Mouse (Mus musculus): ENCODE results near the gene Mmrn1. TPM values are rescaled to one million over a fixed set of nuclear protein-coding genes. Genes with fewer than 3 reads are reported as not detected.
"Not testable (repeated sequence)": the region's sequence is repeated elsewhere in the genome, so short reads cannot be mapped to it uniquely, and the experiment has no call there.

The Mmrn1 gene
- 1 to 10 TPM in 1 of 2 experiments, under 1 TPM in 1; 0.86 to 1.4 TPM for total RNA-seq (2021)
- long read RNA-seq, experiment 1: 0 reads
- long read RNA-seq, experiment 2: 0 reads

DNA sequence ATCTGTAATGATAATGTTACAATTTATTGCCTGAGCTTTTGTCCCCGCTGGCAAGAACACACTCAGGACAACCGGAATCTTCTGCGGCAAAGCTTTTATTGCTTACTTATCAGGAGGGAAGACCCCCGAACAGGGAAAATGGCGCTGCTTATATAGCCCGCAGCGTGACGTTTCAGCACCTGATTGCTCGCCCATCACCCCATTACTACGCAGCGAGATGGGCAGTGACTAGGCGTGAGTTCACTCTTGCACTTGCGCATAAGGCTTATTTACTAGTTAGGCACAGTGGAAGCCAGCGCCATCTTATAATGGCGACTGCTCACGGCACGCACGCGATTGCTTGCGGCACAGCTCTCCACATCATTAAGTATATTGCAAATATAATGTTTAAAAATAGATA lies at the start of gene Mmrn1:
Gene Mmrn1, plus strand, starts transcription at position 301 of the 400 bp plus-strand sequence.
- intact Hi-C loops (cut with DNase I; ENCODE audit: low total_unique reads); DNase-seq: not testable (repeated sequence)

- intact Hi-C loops (cut with DNase I; ENCODE audit: low total_unique reads): no loop called here
- no peak for DNase-seq
These were observed 44.4 kb upstream of the Mmrn1 start for GRCm38 (mm10) chr6:60880362-60880761.

DNA sequence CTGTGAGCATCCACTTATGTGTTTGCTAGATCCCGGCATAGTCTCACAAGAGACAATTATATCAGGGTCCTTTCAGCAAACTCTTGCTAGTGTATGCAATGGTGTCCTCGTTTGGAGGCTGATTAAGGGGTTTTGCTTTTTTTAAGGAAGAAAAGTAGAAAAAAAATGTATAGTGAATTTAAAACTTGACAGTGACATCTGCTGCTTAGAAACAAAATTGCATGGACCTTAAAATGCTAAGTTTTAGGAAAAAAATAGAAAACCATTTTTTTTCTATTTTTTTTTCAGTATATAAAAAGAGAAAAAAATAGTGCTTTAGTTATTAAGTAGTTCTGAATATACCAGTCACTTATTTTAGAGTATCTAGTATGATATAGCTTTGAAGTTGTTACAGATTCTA lies 43.2 kb upstream of the Mmrn1 start:
- no peak for DNase-seq
- intact Hi-C loops (cut with DNase I; ENCODE audit: low total_unique reads): no loop called here

DNA sequence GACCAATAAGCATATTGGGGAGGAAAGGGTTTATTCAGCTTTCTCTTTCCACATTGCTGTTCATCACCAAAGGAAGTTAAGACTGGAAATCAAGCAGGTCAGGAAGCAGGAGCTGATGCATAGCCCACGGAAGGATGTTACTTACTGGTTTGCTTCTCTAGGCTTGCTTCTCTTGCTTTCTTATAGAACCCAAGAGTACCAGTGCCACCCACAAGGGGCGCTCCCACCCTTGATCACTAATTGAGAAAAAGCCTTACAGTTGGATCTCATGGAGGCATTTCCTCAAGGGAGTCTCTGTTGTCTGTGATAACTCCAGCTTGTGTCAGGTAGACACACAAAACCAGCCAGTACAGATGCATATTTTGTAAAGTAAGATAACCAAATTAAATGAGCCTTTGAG lies 17.5 kb upstream of the Mmrn1 start:
- no peak for DNase-seq
- intact Hi-C loops (cut with DNase I; ENCODE audit: low total_unique reads): no loop called here

DNA sequence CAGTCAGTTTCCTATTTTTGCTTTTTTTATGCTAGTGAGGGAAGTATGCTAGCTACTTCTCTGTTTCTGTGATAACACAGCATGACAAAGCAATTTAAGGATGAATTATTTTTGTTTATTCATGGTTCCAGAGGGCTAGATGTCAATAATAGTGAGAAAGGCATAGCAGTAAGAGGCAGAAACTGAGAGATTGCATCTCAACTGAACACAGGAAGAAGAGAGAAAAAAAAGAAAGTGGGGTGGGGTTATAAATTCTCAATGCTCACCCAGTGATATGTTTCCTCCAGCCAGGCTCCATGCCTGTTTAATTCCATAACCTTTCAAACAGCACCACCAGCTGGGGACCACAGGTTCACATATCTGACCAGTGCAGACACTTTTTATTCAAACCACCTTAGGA lies 6.6 kb downstream of the Mmrn1 start:
- intact Hi-C loops (cut with DNase I; ENCODE audit: low total_unique reads): no loop called here
- DNase-seq: no peak

DNA sequence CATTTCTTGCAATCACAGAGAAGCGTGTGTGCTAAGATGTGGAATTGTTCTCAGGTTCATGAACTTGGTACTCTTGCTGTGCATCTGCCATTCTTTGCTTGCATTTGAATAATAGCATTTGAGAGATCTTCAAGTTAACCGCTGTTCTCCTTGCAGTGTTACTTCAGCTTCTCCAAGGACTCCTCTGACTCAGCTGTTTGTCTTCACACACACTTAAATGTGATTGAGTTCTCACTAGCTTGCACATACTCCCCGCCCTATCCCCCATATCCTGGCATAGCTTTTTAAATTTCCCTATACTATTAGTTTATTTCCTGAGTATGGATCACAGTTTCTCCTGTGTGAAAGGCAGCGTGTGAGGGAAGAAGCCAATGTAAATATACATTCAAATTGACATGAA lies 10.1 kb downstream of the Mmrn1 start:
- intact Hi-C loops (cut with DNase I; ENCODE audit: low total_unique reads): no loop called here
- no peak for DNase-seq

- DNase-seq: no peak
- intact Hi-C loops (cut with DNase I; ENCODE audit: low total_unique reads): no loop called here
These were observed 10.8 kb downstream of the Mmrn1 start for GRCm38 (mm10) chr6:60935448-60936130.

- intact Hi-C loops (cut with DNase I; ENCODE audit: low total_unique reads): no loop called here
- DNase-seq: no peak
These were observed 19.4 kb downstream of the Mmrn1 start for GRCm38 (mm10) chr6:60944178-60944577.

GRCm38 (mm10) chr6:60944621-60945020 lies 19.8 kb downstream of the Mmrn1 start:
- no peak for DNase-seq
- intact Hi-C loops (cut with DNase I; ENCODE audit: low total_unique reads): no loop called here

- intact Hi-C loops (cut with DNase I; ENCODE audit: low total_unique reads): no loop called here
- no peak for DNase-seq
These were observed 25.6 kb downstream of the Mmrn1 start for GRCm38 (mm10) chr6:60950415-60950814.

DNA sequence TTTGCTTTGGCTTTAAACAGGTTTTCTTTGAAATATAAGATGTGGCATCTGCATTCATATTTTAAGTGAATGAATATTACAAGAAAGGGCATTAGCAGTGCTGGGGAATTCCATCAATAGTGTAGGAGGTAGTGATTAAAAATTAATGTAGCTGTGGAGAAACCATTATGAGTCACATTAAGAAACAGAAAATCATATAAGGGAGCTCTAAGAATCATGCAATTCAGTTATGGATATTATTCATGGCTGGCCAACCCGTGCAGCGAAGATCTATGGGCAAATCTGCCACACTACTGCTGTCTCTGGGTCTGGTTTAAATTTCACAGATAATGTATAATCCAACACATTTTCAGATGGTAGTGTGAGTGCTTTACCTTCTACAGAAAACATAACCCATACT lies 36.5 kb downstream of the Mmrn1 start:
- intact Hi-C loops (cut with DNase I; ENCODE audit: low total_unique reads): no loop called here

DNA sequence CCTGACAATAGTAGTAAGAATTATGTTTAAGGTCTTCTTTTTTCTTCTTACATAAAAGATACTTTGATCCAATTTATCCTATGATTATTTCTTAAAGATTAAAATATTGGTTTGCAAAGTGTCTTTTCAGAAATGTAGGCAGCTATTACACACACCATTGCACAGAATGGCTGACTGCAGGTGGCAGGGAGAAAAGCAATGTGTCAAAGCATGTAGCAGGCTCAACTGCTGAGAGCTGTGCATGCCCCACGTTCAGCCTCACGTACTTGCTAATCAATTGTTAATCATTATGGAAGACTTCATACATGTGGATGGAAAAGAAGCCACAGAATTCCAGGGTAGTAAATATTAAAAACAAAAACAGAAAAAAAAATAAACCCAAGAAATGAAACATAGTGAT lies 37.1 kb downstream of the Mmrn1 start:
- DNase-seq: no peak
- intact Hi-C loops (cut with DNase I; ENCODE audit: low total_unique reads): no loop called here

More for the DNA sequence above, 36.5 kb downstream of the Mmrn1 start:
- DNase-seq: no peak

DNA sequence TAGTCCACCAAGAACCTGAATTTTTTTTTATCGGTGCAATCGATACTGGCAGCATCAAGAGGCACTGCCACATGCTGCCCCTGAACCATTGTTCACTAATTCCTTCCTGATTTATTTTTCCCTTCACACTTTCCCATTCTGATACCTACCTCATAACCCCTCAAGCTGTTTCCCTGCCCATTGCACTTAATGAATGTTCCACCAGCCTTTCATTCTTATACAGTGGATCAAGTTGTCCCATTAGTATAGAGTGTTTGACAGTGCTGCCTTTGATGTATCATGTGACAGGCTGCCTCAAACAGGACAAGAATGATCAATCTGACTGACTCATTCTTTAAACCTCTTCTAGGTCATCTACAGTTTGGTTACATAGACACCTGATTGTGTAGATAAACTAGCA lies 37.9 kb downstream of the Mmrn1 start:
- intact Hi-C loops (cut with DNase I; ENCODE audit: low total_unique reads): no loop called here
- no peak for DNase-seq

- DNase-seq: no peak
- intact Hi-C loops (cut with DNase I; ENCODE audit: low total_unique reads): no loop called here
These were observed 39.0 kb downstream of the Mmrn1 start for GRCm38 (mm10) chr6:60963726-60964125.

DNA sequence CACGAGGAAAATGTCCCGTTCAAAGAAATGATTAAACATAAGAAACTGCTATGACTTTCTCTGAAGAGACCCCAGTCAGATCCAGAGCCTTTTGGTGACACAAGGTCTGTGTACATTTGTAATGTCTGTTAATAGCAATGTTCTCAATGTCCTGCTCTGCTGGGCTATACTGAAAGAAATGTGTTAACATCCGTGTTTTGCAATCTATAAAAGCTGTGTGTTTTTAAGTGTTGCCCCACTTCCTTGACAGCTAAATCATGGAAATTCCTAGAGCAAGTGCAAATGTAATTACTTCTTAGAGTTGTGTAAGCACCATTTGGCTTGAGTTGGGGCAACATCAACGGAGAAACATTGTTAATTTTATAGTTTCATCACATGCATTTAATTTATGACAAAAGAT lies 42.2 kb downstream of the Mmrn1 start:
- DNase-seq: no peak
- intact Hi-C loops (cut with DNase I; ENCODE audit: low total_unique reads): no loop called here

GRCm38 (mm10) chr6:60969407-60969806 lies 44.6 kb downstream of the Mmrn1 start:
- intact Hi-C loops (cut with DNase I; ENCODE audit: low total_unique reads): no loop called here

GRCm38 (mm10) chr6:60970811-60971210 lies 46.0 kb downstream of the Mmrn1 start:
- intact Hi-C loops (cut with DNase I; ENCODE audit: low total_unique reads): no loop called here
- DNase-seq: no peak

More at GRCm38 (mm10) chr6:60969407-60969806, 44.6 kb downstream of the Mmrn1 start:
- no peak for DNase-seq

GRCm38 (mm10) chr6:60978610-60979009 lies 53.8 kb downstream of the Mmrn1 start:
- intact Hi-C loops (cut with DNase I; ENCODE audit: low total_unique reads): no loop called here
- DNase-seq: no peak

- DNase-seq: no peak
- intact Hi-C loops (cut with DNase I; ENCODE audit: low total_unique reads): no loop called here
These were observed 54.3 kb downstream of the Mmrn1 start for GRCm38 (mm10) chr6:60979039-60979438.

- DNase-seq: no peak
- intact Hi-C loops (cut with DNase I; ENCODE audit: low total_unique reads): no loop called here
These were observed 59.6 kb downstream of the Mmrn1 start for GRCm38 (mm10) chr6:60984360-60984759.

DNA sequence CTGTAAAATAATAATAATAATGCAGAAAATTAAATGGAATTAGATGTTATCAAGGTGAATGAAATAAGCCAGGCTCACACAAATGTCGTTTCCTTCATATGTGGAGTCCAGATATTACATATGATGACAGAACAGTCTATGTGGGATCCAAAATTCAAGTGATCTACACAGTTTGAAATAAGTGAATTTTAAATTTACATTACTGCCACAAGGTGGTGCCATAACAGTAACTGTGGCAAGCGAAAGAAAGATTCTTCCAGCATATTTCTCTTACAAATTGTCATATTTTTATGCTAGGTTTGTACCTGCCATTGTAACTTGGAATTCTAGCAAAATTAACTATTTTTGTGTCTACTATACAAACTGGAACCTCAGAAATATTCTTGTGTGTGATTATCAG lies 61.1 kb downstream of the Mmrn1 start:
- DNase-seq: no peak
- intact Hi-C loops (cut with DNase I; ENCODE audit: low total_unique reads): loop anchor here (5.0 kb wide), 1 partner anchor 316 kb away; no protein-coding TSS in a partner anchor

GRCm38 (mm10) chr6:60986914-60987313 lies 62.1 kb downstream of the Mmrn1 start:
- no peak for DNase-seq
- intact Hi-C loops (cut with DNase I; ENCODE audit: low total_unique reads): loop anchor here (5.0 kb wide), 1 partner anchor 315 kb away; no protein-coding TSS in a partner anchor
